Mouse (Mus musculus) CH12.LX (cell line): ENCODE measurements around the gene Mrgpra2b. TPM values are rescaled to one million over a fixed set of nuclear protein-coding genes. Genes with fewer than 3 reads are reported as not detected.
"Not testable (repeated sequence)": the region's sequence is repeated elsewhere in the genome, so short reads cannot be mapped to it uniquely, and the experiment has no call there.

Experiments
- DNase-seq: peaks from one replicate; pipeline ENCODE4 v3.0.0-alpha.2; 2013; ENCODE audit errors: extremely low read depth
- H3K27ac ChIP-seq: 2 replicates; pipeline ENCODE4 v1.5.1; 2012; ENCODE audit warnings: low read depth, mild to moderate bottlenecking, control low read depth, moderate library complexity; ENCODE audit not compliant: insufficient read depth
- H3K27me3 ChIP-seq: replicated peaks from 2 replicates; pipeline ENCODE3; 2012; ENCODE audit warnings: inconsistent platforms
- H3K36me3 ChIP-seq, 2 experiments: replicated peaks in 1 of 2; 2 replicates each; pipeline versions ENCODE3 to v1.6.1; 2012; ENCODE audit warnings: inconsistent platforms in 1 of 2, low read length in 1 of 2, mild to moderate bottlenecking in 1 of 2, mixed read lengths in 1 of 2, moderate library complexity in 1 of 2; ENCODE audit not compliant: control insufficient read depth in 1 of 2, insufficient read depth in 1 of 2
- H3K4me1 ChIP-seq, 2 experiments: 2 replicates each; pipeline ENCODE4 v1.6.1; 2012; ENCODE audit warnings: inconsistent platforms in 1 of 2, moderate library complexity in 1 of 2; ENCODE audit not compliant: insufficient read depth in 2 of 2, control insufficient read depth in 1 of 2
- H3K4me2 ChIP-seq: 2 replicates; pipeline ENCODE4 v1.6.1; 2012; ENCODE audit warnings: low read depth, mild to moderate bottlenecking, control low read depth; ENCODE audit not compliant: poor library complexity, insufficient read depth, severe bottlenecking
- H3K4me3 ChIP-seq, 3 experiments: fragments of 150-350 bp in 1 of 3; sonication (generic) in 1 of 3; replicated peaks in 1 of 3; 2 replicates each; pipeline versions ENCODE3 to v1.5.1; 2011 to 2012; ENCODE audit warnings: low read depth in 2 of 3, low read length in 2 of 3, mild to moderate bottlenecking in 2 of 3, moderate library complexity in 2 of 3, control low read depth in 1 of 3, improper control_type of control experiment in 1 of 3, inconsistent platforms in 1 of 3, mixed read lengths in 1 of 3; ENCODE audit not compliant: poor library complexity in 1 of 3
- H3K79me2 ChIP-seq: replicated peaks from 2 replicates; pipeline ENCODE4 v1.6.1; 2012; ENCODE audit warnings: mild to moderate bottlenecking, moderate library complexity; ENCODE audit not compliant: control insufficient read depth, poor library complexity, insufficient read depth, severe bottlenecking; ENCODE audit errors: extremely low read depth
- H3K9ac ChIP-seq: 2 replicates; pipeline ENCODE4 v1.6.1; 2012; ENCODE audit warnings: low read depth, mild to moderate bottlenecking, control low read depth, moderate library complexity; ENCODE audit not compliant: insufficient read depth
- H3K9me3 ChIP-seq: replicated peaks from 2 replicates; pipeline ENCODE3; 2012; ENCODE audit warnings: low read length, inconsistent platforms, mixed read lengths
- dilution Hi-C: fragments of 300-500 bp; cut with MboI; formaldehyde crosslinking; loops from 2 replicates; pipeline ENCODE4 v1.14.3; 2020; ENCODE audit warnings: low sequenced_read_pairs; ENCODE audit not compliant: extremely low pct_unique_long_range_greater_than_20kb, extremely low pct_ligation_motif_present
- in situ Hi-C: fragments of 300-500 bp; cut with MboI; formaldehyde crosslinking; loops from 3 replicates; pipeline ENCODE4 v1.14.3; 2019; ENCODE audit warnings: low sequenced_read_pairs, low pct_ligation_motif_present, low pct_unique_long_range_greater_than_20kb, mixed read lengths
- polyA plus RNA-seq: library from polyadenylated mRNA; unstranded; fragments of >175 nt; gene quantifications from 2 replicates; pipeline ENCODE4 v1.2.1, GENCODE M21; 2012; ENCODE audit warnings: low read depth; ENCODE audit not compliant: insufficient read length
- total RNA-seq, 2 experiments: library from RNA; depleted of rRNA; stranded (reverse); fragments of 300-350 nt in 1 of 2; fragments of >200 nt in 1 of 2; gene quantifications; 2 replicates each; pipeline ENCODE4 v1.2.3; 2012 to 2014

Gene Mrgpra2b
- total and polyA plus RNA-seq, 3 experiments: not detected

GRCm38 (mm10) chr7:47473904-47474303 is 54.8 kb downstream of the Mrgpra2b start:
- H3K27me3 ChIP-seq, DNase-seq, H3K79me2 ChIP-seq, H3K27ac ChIP-seq, H3K4me1 ChIP-seq, H3K9me3 ChIP-seq, dilution Hi-C loops, H3K9ac ChIP-seq, H3K36me3 ChIP-seq, H3K4me2 ChIP-seq, H3K4me3 ChIP-seq, in situ Hi-C loops: not testable (repeated sequence)

GRCm38 (mm10) chr7:47465278-47465981 is 63.2 kb downstream of the Mrgpra2b start:
- H3K9me3 ChIP-seq, dilution Hi-C loops, H3K27me3 ChIP-seq, in situ Hi-C loops, H3K79me2 ChIP-seq, H3K4me1 ChIP-seq, DNase-seq, H3K27ac ChIP-seq, H3K4me3 ChIP-seq, H3K9ac ChIP-seq, H3K36me3 ChIP-seq, H3K4me2 ChIP-seq: not testable (repeated sequence)

DNA sequence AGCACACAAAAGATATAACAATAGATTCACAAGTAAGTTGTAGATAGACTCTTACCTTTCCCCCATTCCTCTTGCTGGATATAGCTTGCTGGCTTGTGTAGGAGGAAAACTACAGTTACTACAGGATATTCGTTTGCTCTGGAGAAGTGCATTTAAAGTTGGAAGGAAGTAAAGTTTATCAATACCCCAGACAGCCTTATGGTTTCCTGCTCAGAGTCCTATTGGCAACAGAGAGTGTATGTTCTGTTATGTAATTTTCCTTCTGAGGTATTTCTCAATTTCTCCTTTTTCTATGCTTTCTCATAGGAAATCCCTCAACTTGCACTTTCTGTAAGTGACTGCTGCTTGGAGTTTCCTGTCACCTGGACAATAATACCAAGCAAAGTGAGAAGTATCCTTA is 76.6 kb downstream of the Mrgpra2b start, which contains the start of gene Mrgpra2a:
Mrgpra2a (minus strand) TSS at position 125 of the 400 bp plus-strand sequence.
- H3K4me2 ChIP-seq, H3K9me3 ChIP-seq, H3K36me3 ChIP-seq, H3K27me3 ChIP-seq, H3K9ac ChIP-seq, H3K4me1 ChIP-seq, in situ Hi-C loops, DNase-seq, H3K27ac ChIP-seq, H3K4me3 ChIP-seq, dilution Hi-C loops, H3K79me2 ChIP-seq: not testable (repeated sequence)

DNA sequence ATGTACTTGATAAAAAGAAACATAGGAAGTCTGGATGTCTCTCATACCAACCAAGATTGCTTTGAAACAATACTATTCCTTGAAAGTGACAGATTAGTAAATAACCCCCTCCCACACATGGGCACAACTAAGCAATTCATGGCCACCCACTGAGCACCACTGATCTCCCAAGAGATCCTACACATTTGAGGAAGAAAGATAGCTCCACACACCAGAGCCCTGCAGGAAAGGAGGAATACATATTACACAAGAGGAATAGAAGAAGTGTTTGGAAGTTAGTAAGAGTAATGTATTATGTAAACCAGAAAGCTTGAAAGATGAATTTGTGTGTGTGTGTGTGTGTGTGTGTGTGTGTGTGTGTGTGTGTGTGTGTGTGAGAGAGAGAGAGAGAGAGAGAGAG is 82.9 kb downstream of the Mrgpra2b start:
- H3K36me3 ChIP-seq, H3K4me1 ChIP-seq, H3K9me3 ChIP-seq, H3K9ac ChIP-seq, in situ Hi-C loops, H3K27ac ChIP-seq, H3K4me3 ChIP-seq, DNase-seq, H3K79me2 ChIP-seq, H3K4me2 ChIP-seq, H3K27me3 ChIP-seq, dilution Hi-C loops: not testable (repeated sequence)

- H3K9ac ChIP-seq, dilution Hi-C loops, H3K79me2 ChIP-seq, H3K4me3 ChIP-seq, in situ Hi-C loops, H3K4me2 ChIP-seq, DNase-seq, H3K9me3 ChIP-seq, H3K27ac ChIP-seq, H3K4me1 ChIP-seq, H3K36me3 ChIP-seq, H3K27me3 ChIP-seq: not testable (repeated sequence)
Measured at GRCm38 (mm10) chr7:47436463-47436862, 92.2 kb downstream of the Mrgpra2b start.

DNA sequence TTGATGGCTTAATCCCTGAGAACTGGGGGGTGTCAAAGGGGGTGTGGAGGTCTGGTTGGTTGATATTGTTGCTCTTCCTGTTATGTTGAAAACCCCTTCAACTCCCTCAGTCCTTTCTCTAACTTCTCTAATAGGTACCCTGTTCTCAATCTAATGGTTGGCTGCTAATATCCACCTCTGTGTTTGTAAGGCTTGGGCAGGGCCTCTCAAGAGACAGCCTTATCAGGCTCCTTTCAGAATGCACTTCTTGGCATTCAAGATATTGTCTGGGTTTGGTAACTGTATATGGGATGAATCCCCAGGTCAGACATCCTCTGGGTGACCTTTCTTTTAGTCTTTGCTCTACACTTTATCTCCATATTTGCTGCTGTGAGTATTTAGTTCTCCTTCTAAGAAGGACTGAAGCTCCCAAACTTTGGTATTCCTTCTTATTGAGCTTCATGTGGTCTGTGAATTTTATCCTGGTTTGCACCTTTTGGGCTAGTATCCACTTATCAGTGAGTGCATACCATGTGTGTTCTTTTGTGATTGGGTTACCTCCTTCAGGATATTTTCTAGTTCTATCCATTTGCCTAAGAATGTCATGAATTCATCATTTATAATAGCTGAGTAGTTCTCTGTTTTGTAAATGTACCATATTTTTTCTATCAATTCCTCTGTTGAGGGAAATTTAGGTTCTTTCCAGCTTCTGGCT is 100.7 kb downstream of the Mrgpra2b start:
- H3K4me1 ChIP-seq, DNase-seq, H3K9ac ChIP-seq, H3K9me3 ChIP-seq, H3K36me3 ChIP-seq, H3K27me3 ChIP-seq, H3K4me2 ChIP-seq, dilution Hi-C loops, H3K4me3 ChIP-seq, H3K27ac ChIP-seq, H3K79me2 ChIP-seq, in situ Hi-C loops: not testable (repeated sequence)
